Mouse (Mus musculus): ENCODE measurements around the gene Tnfsf10. TPM values are rescaled to one million over a fixed set of nuclear protein-coding genes. Genes with fewer than 3 reads are reported as not detected.

The Tnfsf10 gene
- total RNA-seq, 1 experiment from 2014 or later = 11.3 TPM

- no peak for DNase-seq
Observed at GRCm38 (mm10) chr3:27306815-27307214, 10.0 kb upstream of the Tnfsf10 start.

GRCm38 (mm10) chr3:27310973-27311372 is 5.9 kb upstream of the Tnfsf10 start:
- no peak for DNase-seq

GRCm38 (mm10) chr3:27311475-27311874 is 5.4 kb upstream of the Tnfsf10 start:
- no peak for DNase-seq

- no peak for DNase-seq
Observed at GRCm38 (mm10) chr3:27314506-27315164, 2.2 kb upstream of the Tnfsf10 start.

- no peak for DNase-seq
Observed at GRCm38 (mm10) chr3:27317288-27318024, 628 bp downstream of the Tnfsf10 start.

- DNase-seq = no peak
Observed at GRCm38 (mm10) chr3:27319650-27320049, 2.8 kb downstream of the Tnfsf10 start.

GRCm38 (mm10) chr3:27320613-27321495 is 4.0 kb downstream of the Tnfsf10 start:
- DNase-seq = no peak

GRCm38 (mm10) chr3:27322591-27322990 is 5.8 kb downstream of the Tnfsf10 start:
- DNase-seq = no peak

- no peak for DNase-seq
Observed at GRCm38 (mm10) chr3:27323551-27323950, 6.7 kb downstream of the Tnfsf10 start.

- DNase-seq = no peak
Observed at GRCm38 (mm10) chr3:27326633-27327191, 9.9 kb downstream of the Tnfsf10 start.

GRCm38 (mm10) chr3:27330706-27331105 is 13.9 kb downstream of the Tnfsf10 start:
- DNase-seq = no peak

- DNase-seq = peak; percentile 49
Observed at GRCm38 (mm10) chr3:27338437-27338836, 21.6 kb downstream of the Tnfsf10 start.

- no peak for DNase-seq
Observed at GRCm38 (mm10) chr3:27338887-27339286, 22.1 kb downstream of the Tnfsf10 start.

GRCm38 (mm10) chr3:27340757-27341156 is 23.9 kb downstream of the Tnfsf10 start:
- DNase-seq = no peak

- DNase-seq = no peak
Observed at GRCm38 (mm10) chr3:27342462-27342861, 25.6 kb downstream of the Tnfsf10 start.

GRCm38 (mm10) chr3:27345526-27345925 is 28.7 kb downstream of the Tnfsf10 start:
- peak; percentile 61 for DNase-seq

- DNase-seq = no peak
Observed at GRCm38 (mm10) chr3:27348462-27348861, 31.6 kb downstream of the Tnfsf10 start.

GRCm38 (mm10) chr3:27351105-27351504 is 34.3 kb downstream of the Tnfsf10 start:
- no peak for DNase-seq

- DNase-seq = no peak
Observed at GRCm38 (mm10) chr3:27359100-27359720, 42.4 kb downstream of the Tnfsf10 start.

GRCm38 (mm10) chr3:27370125-27370524 is 53.3 kb downstream of the Tnfsf10 start:
- DNase-seq = peak; percentile 41

GRCm38 (mm10) chr3:27370582-27371275 is 53.9 kb downstream of the Tnfsf10 start:
- DNase-seq = no peak
